Mouse (Mus musculus) cortical plate, adult 2 months (tissue): Measurements from ENCODE around the gene Ppp1r1b.

Experiments used
- CTCF ChIP-seq: fragments of 200-500 bp; IDR thresholded peaks from 2 replicates; pipeline ENCODE4 v1.5.1; 2011; ENCODE audit warnings: mild to moderate bottlenecking, control low read depth, low read length; ENCODE audit not compliant: insufficient read depth; ENCODE audit errors: extremely low read depth
- POLR2A ChIP-seq: fragments of 200-500 bp; IDR thresholded peaks from 2 replicates; pipeline ENCODE4 v1.6.1; 2011; ENCODE audit warnings: mild to moderate bottlenecking, low read length, control low read depth; ENCODE audit not compliant: insufficient read depth; ENCODE audit errors: extremely low read depth

DNA sequence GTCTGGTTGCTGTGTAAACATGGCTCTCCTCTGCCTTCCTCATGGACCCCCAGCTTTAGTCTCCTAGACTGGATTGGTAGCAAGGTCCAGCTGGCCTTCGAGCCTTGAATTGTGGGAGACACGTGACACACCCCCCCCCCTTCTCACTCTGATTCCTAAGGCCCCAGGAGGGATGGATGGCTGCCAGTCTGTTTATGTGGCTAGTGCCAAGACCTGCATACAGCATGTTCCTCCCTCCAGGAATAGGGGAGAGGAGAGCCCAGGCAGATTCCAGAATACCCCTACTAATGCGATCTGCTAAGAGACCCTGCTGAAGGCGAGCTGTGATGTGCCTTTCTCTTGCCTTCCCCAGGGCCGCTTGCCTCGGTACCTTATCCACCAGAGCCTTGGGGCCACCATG is 31.9 kb downstream of the Ppp1r1b start:
- TF ChIP-seq CTCF, result no peak
- no peak for TF ChIP-seq POLR2A
